Mouse (Mus musculus) E14TG2a.4 (cell line): ENCODE data around the gene Coro1c.

Experiments used
- CTCF ChIP-seq: conservative IDR thresholded peaks from 2 replicates; pipeline ENCODE4 v1.5.1; 2014; ENCODE audit warnings: low read length
- NANOG ChIP-seq: IDR thresholded peaks from 2 replicates; pipeline ENCODE4 v1.6.1; 2014; ENCODE audit warnings: borderline replicate concordance, low read length, mixed read lengths

DNA sequence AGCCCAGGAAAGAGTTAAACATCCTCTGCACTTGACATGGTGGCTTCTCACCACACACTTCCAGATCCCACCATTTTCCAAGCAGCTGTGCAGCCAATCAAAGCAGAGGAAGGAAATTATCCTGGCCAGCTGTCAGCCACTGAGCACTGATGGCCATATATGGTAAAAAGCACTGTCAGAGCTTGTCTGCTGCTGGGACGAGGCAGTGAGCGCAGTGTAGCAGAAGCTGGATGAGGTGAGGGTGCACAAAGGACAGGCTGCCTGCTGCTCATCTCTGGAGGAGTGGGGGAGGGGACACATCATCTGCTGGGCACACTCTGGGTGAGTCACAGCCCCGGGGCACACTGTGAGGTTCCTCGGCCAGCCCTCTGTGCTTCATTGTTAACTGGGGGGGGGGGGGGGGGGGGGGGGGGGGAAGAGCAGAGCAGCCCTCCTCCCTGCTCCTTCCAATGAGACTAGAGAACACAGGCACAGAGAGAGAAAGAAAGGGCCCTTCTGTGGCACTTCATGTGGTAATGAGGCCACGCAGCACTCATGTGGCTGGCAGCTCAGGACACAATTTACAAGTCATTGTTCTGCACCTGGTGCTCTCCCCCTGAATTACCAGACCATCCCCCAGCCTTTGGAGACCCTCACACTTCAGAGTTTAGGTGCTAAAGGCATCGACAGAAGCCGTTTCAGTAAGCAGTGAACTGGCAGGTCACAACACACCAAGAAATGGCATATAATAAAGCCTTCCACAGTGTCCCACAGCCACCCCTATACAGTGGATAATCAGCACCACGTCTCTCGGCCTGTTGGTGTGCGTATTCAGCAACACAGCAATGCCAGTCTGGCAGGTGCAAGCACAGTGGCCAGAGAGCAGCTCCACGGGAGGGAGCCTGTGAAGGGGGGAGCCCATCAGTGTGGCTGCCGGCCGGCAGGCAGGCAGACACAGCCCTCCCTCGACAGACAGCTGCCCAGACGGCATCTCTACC is 35.3 kb downstream of the Coro1c start:
- TF ChIP-seq CTCF (no peak), NANOG (no peak; the same call in 1 of the 2 replicates)
